Mouse (Mus musculus) embryonic stem cell, embryonic (primary cell): Measurements from ENCODE around the gene Siah2.

Experiments
- CTCF ChIA-PET, 4 experiments: fragments of 300-600 bp in 2 of 4; fragments of 350-600 bp in 2 of 4; sonication (Branson Sonifier 250); formaldehyde crosslinking; loops; one replicate each; lab custom pipeline; 2022; ENCODE audit warnings: inconsistent platforms in 2 of 4; lab: Charles Lee
- POLR2A ChIA-PET, 4 experiments: fragments of 300-600 bp in 2 of 4; fragments of 350-600 bp in 2 of 4; sonication (Branson Sonifier 250); formaldehyde crosslinking; loops; one replicate each; lab custom pipeline; 2022; ENCODE audit warnings: antibody characterized with exemption in 4 of 4, inconsistent platforms in 1 of 4; lab: Charles Lee

Gene Siah2

DNA sequence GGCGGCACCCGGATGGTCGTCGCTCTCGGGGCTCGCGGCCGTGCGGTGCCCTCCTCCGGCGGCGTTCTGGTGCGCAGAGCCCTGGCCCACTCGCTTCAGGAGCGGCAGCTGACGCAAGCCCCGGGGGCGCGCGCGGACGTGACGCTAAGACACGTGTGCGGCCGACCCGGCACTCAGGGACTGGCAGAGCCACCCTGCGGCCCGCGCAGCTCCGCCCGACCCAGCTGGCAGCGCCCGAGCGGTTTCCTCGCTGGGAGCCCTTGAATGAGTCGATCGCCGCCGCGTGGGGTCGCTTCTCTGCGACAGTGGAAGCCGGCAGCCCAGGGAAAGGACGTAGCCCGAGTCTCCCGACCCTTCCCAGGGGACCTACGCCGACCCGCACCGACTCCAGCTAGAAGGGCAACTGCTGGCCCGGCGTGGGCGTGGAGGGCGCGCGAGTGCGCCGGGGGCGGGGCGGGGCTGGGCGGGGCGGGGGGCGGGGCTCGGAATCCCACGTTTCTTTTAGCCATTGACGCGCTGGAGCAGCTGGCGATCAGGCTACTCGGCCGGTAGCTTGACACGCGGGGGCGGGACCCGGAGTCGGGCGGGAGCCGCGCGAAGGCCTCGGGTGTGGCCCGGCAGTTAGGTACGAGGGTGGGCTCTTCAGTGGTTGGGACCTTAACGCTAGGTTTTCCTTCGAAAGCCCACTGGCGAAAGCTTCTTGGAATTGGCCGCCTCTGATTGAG lies at the start of gene Siah2:
Gene Siah2 (minus strand): TSS at position 404 of the 725 bp plus-strand sequence.
- CTCF ChIA-PET = interaction anchor here in 3 of 4 experiments (0.6 to 1.1 kb wide), 4 partner anchors 31 to 199 kb away, joined by 3 to 5 read pairs (median 4); no protein-coding TSS in a partner anchor
- POLR2A ChIA-PET = interaction anchor here (0.5 to 6.9 kb wide), 41 partner anchors 9 to 1188 kb away, joined by 3 to 69 read pairs (median 4); partner anchors contain the start of genes Eif2a (in 1 of the 4), Med12l (in 1 of the 4), Selenot (in 1 of the 4) and Serp1 (in 1 of the 4)

DNA sequence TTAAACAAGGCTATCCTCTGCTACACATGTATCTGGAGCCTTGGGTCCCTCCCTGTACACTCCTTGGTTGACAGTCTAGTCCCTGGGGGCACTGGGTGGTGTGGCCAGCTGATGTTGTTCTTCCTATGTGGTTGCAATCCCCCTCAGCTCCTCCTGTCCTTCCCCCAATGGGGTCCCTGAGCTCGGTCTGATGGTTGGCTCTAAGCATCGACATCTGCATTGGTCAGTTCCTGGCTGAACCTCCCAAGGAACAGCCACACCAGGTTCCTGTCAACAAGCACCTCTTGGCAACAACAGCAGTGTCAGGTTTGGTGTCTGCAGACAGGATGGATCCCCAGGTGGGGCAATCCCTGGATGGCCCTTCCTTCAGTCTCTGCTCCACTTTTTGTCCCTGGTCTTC lies 47.3 kb upstream of the Siah2 start:
- CTCF ChIA-PET = no interaction called here
- POLR2A ChIA-PET = interaction anchor here in 1 of 4 experiments (0.5 kb wide), 1 partner anchor 49 kb away, joined by 3 read pairs; no protein-coding TSS in a partner anchor

DNA sequence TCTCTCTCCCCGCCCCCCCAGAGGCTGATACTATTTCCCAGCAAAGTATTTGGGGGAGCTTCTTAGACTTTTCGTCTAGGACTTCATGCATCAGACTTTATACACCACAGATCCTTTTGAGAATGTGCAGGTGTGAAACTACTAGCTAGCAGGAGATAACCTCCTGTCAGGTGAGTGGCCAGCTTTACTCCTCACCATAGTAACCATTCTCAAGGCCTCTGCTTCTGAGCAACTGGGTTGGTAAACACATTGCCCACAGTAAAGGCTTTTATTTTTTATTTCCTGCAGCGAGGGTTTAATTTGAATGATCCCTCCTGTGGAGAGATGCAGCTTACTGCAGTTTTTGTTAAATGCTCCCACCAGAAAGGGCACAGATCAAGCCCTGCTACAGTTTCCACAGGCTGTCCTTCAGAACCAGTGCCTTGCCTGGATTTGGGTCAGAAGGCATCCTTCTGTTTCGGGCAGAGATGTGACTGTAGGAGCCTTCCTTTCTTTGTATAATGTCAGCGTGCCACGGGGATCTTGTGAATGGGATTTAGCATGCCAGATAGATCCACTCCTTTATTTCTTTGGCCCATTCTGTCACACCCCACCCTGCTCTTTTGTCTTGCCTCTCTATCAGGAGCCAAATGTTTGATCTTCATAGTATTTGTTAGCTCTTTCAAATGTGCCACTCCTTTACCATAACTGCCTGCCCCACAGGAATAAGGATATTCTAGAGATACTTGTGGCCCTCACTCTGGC lies 46.3 kb upstream of the Siah2 start:
- POLR2A ChIA-PET = interaction anchor here (0.6 to 1.6 kb wide), 7 partner anchors 11 to 325 kb away, joined by 3 to 5 read pairs (median 3); no protein-coding TSS in a partner anchor
- CTCF ChIA-PET = interaction anchor here in 1 of 4 experiments (0.6 to 0.7 kb wide), 3 partner anchors 11 to 181 kb away, joined by 3 to 5 read pairs (median 3); no protein-coding TSS in a partner anchor

DNA sequence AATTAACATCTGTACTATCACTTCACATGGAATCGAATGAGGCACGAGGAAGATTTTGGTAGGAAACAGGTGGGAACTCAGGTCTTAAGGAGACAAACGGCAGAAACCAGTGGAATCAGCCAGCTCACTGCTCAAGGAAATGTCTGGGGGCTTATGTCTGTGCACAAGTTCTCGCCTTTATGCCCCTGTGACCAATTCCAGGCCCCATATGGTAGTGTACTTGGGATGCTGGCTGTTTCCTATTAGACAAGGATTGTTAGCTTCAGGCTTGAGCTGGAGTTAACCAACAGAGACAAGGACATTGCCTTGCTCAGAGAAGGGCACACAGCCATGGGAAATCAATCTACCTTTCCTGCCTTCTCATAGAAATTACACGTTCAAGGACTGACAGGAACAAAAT lies 39.3 kb upstream of the Siah2 start:
- POLR2A ChIA-PET = no interaction called here

DNA sequence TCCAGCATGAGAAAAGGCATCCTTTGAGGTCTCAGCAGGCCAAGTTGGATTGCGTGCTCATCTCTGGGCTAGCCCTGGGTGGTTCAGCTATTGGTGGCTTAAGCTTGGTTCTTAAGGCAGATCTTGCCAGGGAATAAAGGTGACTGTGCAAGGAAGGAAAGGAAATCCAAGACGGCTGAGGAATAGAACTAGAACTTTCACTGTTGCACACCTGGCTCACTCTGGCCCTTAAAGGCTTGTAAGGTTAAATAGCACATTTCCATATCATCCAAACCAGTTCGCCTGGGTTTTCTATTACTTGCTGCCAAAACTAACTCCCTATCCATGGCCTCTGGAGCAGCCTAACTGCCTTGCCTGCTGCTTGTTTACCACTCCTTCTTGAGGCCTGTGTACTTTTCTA lies 38.4 kb upstream of the Siah2 start:
- CTCF ChIA-PET = no interaction called here

More for the DNA sequence above, 39.3 kb upstream of the Siah2 start:
- CTCF ChIA-PET = no interaction called here

DNA sequence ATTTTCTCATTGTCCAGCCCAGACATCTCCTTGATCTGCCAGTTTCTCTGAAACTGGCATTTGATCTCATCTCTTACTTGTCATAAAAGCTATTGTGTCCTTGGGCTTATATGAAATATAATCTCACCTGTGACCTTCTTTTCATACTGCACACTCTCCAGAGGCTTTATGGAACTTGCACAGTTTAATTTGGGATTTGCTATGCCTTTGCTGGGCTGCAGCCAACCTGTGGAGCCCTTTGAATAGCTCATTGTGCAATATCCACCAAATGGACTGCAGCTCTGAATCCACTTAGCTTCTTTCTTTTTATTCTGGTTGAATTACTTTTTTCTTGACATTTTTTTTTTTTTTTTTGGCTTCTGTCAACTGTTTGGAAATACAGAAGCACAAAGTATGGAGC lies 37.3 kb upstream of the Siah2 start:
- ChIA-PET CTCF (interaction anchor here in 3 of 4 experiments (0.6 to 1.4 kb wide), 6 partner anchors 34 to 848 kb away, joined by 3 to 4 read pairs (median 3); no protein-coding TSS in a partner anchor), POLR2A (interaction anchor here in 3 of 4 experiments (0.6 to 1.3 kb wide), 5 partner anchors 20 to 154 kb away, joined by 3 read pairs; partner anchors contain the start of gene Siah2 (in 1 of the 3))

More for the DNA sequence above, 38.4 kb upstream of the Siah2 start:
- POLR2A ChIA-PET = no interaction called here

DNA sequence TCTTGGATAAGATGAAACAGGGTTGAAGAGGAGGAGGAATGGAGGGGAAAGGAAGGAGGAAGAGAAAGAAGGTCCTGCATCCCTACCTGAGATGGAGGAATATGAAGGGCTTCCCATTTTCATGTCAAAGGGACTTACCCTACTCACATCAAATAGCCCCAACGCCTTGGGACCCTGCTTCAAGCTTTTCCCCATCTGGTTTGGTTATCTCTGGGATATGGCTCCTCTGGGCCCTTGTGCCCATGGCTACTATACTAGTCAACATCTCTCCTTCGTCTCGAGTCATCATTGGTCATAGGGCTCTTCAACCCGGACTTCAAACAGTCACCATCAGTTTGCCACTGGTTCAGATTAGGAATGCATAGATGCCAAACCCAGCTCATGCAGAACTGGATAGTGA lies 35.4 kb upstream of the Siah2 start:
- CTCF ChIA-PET = interaction anchor here (1.1 to 1.8 kb wide), 7 partner anchors 10 to 332 kb away, joined by 3 to 10 read pairs (median 5); no protein-coding TSS in a partner anchor
- POLR2A ChIA-PET = interaction anchor here in 1 of 4 experiments (0.8 to 1.4 kb wide), 2 partner anchors 56 to 151 kb away, joined by 3 to 5 read pairs; partner anchors contain the start of gene Selenot

DNA sequence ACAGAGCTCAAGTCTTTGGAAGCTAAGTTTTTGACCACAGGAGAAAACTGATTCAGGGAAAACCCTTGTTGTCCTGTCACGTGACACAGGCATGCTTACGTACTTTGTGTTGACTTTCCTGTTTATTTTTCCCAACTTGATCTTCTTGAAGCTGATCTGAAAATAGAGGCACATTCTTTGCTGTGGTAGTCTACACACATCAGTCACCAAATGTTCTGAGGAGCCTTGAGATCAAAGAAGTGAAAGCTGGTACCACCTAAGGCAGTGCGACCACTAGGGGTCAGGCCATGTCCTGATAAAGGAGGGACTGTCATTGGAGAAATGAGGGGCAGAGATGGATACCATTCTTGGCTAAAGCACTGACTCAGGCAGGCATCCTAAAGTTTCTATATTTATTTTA lies 34.8 kb upstream of the Siah2 start:
- ChIA-PET POLR2A (interaction anchor here in 1 of 4 experiments (0.7 to 1.4 kb wide), 4 partner anchors 9 to 734 kb away, joined by 3 to 5 read pairs (median 3); partner anchors contain the start of gene Selenot), CTCF (interaction anchor here (0.5 to 1.8 kb wide), 8 partner anchors 13 to 332 kb away, joined by 3 to 10 read pairs (median 5); no protein-coding TSS in a partner anchor)

DNA sequence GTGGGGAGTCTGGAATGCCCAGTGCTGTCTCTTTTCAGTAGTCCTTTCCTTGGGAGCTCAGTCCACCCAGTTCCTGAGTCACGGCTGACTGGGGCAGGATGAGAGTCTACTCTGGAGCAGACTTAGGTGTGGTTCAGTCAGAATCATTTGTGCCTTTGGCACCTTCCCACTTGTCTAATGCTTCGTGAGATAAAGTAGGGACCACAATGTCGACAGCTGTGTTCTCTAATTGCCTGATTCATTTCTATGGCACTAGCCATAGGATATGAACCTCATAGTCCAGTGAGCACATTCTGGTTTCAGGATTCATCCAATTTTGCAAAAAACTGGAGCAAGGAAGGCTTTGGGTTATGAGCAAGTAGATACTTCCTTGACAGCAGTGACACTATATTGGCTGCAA lies 34.2 kb upstream of the Siah2 start:
- ChIA-PET POLR2A (no interaction called here), CTCF (interaction anchor here (0.5 to 1.8 kb wide), 8 partner anchors 13 to 333 kb away, joined by 3 to 10 read pairs (median 5); no protein-coding TSS in a partner anchor)

DNA sequence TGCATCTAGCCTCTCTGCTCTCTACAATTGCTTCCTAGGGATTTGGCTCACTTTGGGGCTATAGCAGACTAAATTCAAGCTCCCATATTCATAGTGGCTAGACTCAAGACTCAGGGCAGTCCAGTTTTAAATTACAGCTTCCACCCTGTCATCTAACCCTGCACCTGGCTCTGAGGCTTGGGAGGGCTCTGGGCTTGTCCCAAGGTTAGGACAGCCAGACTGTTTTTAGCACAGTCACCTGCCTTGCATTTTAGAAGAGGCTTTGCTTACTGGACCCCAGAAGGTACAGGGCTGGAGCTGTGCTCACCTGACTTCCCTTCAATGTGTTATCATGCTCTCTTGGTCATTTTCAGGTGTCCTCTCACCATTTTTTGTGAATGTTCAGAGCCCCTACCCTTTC lies 32.6 kb upstream of the Siah2 start:
- POLR2A ChIA-PET = interaction anchor here in 1 of 4 experiments (0.6 kb wide), 1 partner anchor 705 kb away, joined by 3 read pairs; no protein-coding TSS in a partner anchor
- CTCF ChIA-PET = interaction anchor here in 1 of 4 experiments (0.6 kb wide), 1 partner anchor 61 kb away, joined by 3 read pairs; no protein-coding TSS in a partner anchor

DNA sequence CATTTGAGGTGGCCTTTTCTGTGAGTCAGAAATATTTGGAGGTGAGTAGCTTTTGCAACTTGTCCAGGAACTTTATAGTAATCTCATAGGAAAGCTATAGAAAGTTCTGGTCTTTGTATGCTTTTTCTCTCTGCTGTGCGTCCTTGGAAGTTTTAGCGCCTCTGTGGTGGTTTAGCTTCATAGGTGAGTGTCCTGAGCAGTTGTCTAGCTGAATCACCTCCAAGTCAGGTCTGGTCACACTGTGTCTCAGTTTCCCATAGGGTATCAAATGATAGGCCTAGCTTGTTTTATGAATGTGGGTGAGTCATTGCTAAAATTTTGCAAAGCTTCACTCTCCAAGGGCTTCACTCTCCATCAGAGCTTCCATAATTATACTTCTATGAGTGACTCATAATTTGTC lies 31.5 kb upstream of the Siah2 start:
- ChIA-PET CTCF (interaction anchor here in 1 of 4 experiments (0.8 kb wide), 2 partner anchors 31 to 47 kb away, joined by 3 to 4 read pairs; partner anchors contain the start of gene Siah2), POLR2A (interaction anchor here in 1 of 4 experiments (0.5 to 1.2 kb wide), 2 partner anchors 46 to 211 kb away, joined by 3 read pairs; no protein-coding TSS in a partner anchor)

DNA sequence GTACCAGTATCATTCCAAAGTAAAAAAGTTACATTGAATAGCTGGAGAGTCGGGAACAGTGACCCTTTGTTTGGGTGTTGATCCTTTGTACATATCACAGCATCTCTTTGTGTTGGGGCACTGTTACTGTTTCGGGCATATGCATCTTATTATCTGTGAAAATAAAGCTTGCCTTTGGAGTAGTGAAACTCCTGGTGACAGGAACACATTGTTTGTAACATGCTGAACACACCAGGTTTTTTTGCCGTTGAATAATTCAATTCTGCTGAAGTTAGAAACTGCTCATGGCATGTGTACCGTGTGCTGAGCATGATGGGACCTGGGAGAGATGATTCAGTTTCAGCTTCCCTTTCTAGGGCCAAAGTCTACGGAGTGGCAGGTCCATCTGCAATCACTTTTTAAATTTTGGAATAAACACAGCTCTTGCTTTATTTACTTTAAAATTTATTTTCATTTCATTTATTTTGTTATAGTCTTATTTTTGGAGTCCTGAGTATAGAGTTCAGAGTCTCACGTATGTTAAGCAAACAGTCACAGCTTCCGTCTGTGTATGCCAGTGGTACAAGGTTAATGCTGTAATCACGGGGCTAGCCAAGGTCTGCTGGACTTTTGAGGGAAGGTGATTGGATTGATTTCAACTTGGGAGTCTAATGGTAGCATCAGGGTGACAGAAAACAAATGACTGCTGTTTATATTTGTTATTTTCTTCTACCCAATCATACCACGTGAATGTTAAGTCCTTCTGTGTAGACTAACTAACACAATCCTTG lies 27.4 kb upstream of the Siah2 start:
- ChIA-PET POLR2A (interaction anchor here in 1 of 4 experiments (1.3 kb wide), 1 partner anchor 27 kb away, joined by 3 read pairs; the partner anchor contains the start of gene Siah2), CTCF (interaction anchor here in 1 of 4 experiments (2.0 kb wide), 1 partner anchor 63 kb away, joined by 5 read pairs; no protein-coding TSS in a partner anchor)

DNA sequence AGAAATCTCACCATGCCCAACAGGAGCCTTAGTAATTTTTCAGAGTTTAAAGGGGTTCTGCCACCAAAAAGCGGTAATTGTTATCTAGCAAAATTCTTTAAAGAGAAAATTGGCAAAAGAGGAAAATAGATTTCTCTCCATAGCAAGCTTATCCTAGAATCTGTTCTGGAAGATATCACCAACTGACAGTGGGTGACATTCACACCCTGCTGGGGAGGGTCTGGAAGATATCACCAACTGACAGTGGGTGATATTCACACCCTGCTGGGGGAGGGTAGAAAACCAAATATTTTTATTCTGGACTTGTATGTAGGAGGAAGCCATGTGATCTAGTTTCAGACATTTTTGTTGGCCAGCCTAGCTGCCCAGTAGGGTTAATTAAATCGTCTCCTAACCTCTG lies 24.5 kb upstream of the Siah2 start:
- ChIA-PET POLR2A (no interaction called here), CTCF (no interaction called here)

DNA sequence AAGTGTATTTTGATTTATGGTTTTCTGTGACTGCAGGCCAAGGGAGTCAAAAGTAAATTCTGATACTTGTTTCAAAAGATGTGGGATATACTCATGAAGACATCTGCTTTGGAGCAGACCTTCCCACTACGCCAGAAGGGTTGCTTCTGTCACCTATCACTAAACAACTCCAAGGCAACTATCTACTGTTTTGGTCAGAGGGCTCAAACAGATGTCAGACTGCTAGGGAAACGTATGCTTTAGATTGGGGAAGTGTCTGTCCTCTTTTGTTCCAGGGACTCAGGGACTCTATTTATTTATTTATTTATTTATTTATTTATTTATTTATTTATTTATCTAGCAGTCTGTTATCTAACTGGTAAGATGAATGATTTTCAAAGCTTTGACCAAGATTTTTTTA lies 22.6 kb upstream of the Siah2 start:
- ChIA-PET POLR2A (no interaction called here), CTCF (interaction anchor here in 1 of 4 experiments (0.6 kb wide), 1 partner anchor 57 kb away, joined by 3 read pairs; no protein-coding TSS in a partner anchor)

DNA sequence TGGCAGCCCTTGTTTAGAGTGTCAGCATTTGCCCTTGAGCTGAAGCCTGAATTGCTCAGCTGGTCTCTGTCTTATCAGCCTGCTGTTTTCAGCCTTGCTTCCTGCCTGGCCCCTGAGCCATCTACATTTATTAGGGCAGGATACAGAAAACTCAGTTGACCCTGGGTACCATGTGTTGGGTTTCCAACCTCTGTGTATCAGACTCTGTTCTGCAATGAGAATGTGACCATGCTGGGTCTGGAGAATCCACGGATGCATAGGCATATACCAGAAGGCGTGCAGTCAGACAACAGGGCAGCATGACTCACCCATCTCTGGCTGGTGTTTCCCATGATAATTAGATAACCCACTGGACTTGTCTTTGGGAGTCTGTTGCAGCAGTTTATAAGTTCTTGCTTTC lies 21.8 kb upstream of the Siah2 start:
- ChIA-PET POLR2A (no interaction called here), CTCF (interaction anchor here in 1 of 4 experiments (0.9 kb wide), 1 partner anchor 13 kb away, joined by 3 read pairs; no protein-coding TSS in a partner anchor)

DNA sequence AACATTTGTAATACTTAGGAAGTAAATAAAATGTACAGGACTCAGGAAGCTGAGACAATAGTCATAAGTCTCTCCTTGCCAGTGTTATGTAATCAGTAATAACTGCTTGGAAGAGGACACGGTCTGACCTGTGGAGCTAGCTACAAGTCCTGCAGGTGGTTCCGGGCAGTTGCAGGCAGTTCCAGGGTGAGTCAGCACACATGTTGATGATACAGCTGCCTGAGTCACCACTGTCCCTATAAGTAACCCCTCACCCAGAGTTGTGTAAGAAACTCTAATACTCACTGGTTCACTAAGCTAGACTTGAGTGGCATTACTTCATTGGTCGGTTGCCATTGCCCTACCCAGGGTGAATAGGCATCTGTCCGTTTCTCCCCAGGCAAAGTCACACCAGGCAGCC lies 21.0 kb upstream of the Siah2 start:
- POLR2A ChIA-PET = no interaction called here
- CTCF ChIA-PET = interaction anchor here in 2 of 4 experiments (0.5 to 0.9 kb wide), 2 partner anchors 14 to 364 kb away, joined by 3 read pairs; no protein-coding TSS in a partner anchor

DNA sequence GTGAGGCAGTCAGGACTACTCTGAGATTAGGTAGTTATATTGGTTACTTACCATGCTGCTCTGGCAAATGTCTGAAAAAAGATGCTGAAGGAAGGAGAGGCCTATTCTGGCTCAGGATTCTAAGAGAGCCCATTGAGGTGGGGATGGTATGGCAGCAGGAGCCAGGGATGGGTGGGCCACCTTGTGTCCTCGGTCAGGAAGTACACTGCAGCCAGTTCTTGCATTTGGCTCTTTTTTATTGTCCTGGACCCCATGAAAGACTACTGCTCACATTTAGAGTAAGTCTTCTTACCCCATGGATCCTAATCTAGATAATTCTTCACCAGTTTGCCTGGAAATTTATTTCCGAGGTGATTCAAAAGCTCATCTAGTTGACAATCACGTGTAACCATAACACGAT lies 12.3 kb upstream of the Siah2 start:
- CTCF ChIA-PET = no interaction called here
- POLR2A ChIA-PET = interaction anchor here in 1 of 4 experiments (0.6 kb wide), 1 partner anchor 36 kb away, joined by 4 read pairs; no protein-coding TSS in a partner anchor
